Mouse (Mus musculus): ENCODE measurements around the gene Exo5. TPM values are rescaled to one million over a fixed set of nuclear protein-coding genes. Genes with fewer than 3 reads are reported as not detected.

Gene Exo5
- polyA plus RNA-seq, 1 experiment from 2014 or later, result 25.6 TPM

DNA sequence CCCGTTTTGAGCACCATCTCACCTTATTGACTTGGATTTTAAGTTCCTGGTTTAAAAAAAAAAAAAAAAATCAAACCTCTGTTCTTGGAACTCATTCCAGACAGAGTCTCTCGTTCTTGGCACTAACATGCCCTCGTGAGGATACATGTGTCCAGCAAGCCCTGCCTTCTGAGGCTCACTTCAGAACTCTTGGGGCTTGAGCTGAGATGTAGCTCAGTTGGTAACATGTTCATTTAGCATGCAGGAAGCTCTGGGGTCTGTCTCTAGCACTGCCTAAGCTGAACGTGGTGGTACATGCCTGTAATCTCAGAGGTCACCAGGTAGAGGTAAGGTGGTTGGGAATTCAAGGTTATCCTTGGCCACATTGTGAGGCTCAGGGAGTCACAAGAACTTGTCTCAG is 38.7 kb downstream of the Exo5 start:
- Histone ChIP-seq H3K9ac (no peak overlapping the region), H3K9me3 (no peaks in the 10 kb centered on the region), H3K4me2 (no peak overlapping the region), H3K27me3 (replicated peaks) (no peaks in the 10 kb centered on the region), H3K4me1 (peaks cover under 1% of the 10 kb centered on the region; the same call in 1 of the 2 replicates), H3K4me3 (replicated peaks) (no peak overlapping the region), H3K36me3 (no peaks in the 10 kb centered on the region), H3K27ac (no peak overlapping the region)
- 28% methylated on average over 4 of the region's 4 CpGs for WGBS
- ATAC-seq (ENCODE audit: insufficient read depth, low FRiP score, low read depth), result no peak

DNA sequence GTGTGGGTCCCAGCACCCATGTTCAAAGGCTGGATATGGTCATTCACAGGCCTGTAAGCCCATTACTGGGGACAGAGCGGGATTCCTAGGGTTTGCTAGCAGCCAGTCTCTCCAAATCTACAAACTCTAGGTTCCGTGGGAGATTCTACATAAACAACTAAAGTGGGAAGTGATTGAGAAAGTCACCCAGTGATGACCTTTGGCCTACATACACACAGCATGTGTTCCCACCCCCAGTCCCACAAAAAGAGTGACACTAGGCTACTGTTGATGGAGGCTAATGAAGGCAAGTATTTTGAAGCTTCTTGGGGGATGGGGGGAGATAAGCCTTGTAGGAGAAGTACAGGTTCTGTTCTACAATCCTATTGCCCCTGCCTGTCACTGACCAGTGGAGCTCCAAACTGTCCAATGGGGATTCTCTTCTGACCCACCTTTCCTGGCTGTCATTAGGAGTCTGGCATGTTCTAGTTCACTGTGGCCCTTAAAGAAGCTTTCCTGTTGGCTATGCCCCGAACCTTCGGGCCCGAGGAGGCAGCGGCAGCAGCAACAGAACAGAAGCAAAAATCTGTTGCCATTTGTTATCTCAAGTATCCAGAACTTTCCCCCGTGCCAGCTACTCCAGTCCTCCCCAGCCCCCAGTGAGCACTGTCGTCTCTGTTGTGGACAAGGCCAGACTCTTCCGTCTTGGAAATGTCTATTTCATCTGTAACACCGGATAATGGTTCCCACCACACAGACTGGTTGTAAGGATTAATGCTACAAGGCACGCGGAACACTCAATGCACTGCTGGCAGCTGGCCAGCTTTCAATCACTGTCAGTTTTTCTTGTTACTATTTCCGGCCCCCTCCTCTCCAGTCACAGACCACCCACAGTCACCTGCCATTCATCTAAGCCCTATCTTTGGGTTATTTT is 39.4 kb downstream of the Exo5 start:
- H3K27me3 ChIP-seq (replicated peaks), result no peaks in the 10 kb centered on the region
- no peak for ATAC-seq (ENCODE audit: insufficient read depth, low FRiP score, low read depth)
- no peaks in the 10 kb centered on the region for H3K36me3 ChIP-seq
- no peak overlapping the region for H3K9ac ChIP-seq
- no peak overlapping the region for H3K4me3 ChIP-seq (replicated peaks)
- 29% methylated on average over 13 of the region's 13 CpGs for WGBS
- no peak overlapping the region for H3K27ac ChIP-seq
- peaks cover 4% of the 10 kb centered on the region; the same call in 1 of the 2 replicates for H3K4me1 ChIP-seq
- H3K9me3 ChIP-seq, result no peaks in the 10 kb centered on the region
- no peak overlapping the region for H3K4me2 ChIP-seq

DNA sequence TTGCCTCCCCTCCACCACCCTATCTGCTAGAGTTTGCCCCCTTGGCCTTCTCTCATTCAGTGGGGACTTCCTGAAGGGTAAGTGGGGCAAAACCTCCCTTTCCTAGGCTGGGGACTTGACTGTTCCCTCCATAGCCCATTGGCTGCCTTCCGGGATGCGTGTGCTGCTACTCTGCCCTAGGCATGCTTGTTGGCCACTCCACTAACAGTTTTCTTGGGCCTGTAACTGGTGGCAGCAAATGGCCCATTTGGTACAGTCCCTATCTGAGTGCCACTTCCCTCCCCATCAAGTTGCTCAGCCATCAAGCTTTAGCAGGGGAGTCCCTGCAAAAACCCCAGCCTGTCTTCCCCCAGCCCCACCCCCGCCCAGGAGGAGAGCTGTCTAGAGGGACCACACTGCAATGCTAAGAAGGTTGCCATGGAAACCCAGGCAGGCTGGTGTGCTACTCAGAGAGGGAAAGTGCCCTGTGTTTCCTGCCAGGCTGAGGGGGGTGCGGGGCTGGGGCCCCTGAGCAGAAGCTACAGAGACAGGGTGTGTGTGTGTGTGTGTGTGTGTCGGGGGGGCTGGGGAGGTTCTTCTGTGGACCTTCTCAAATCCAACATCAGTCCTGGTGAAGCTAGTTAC is 42.7 kb downstream of the Exo5 start:
- 50% methylated on average over 5 of the region's 5 CpGs for WGBS
- no peak for ATAC-seq (ENCODE audit: insufficient read depth, low FRiP score, low read depth)
- no peak overlapping the region for H3K4me2 ChIP-seq
- no peak overlapping the region for H3K27ac ChIP-seq
- H3K36me3 ChIP-seq, result no peaks in the 10 kb centered on the region
- no peaks in the 10 kb centered on the region for H3K9me3 ChIP-seq
- H3K9ac ChIP-seq, result no peak overlapping the region
- H3K4me1 ChIP-seq, result peaks cover 4% of the 10 kb centered on the region; the same call in 1 of the 2 replicates
- no peaks in the 10 kb centered on the region for H3K27me3 ChIP-seq (replicated peaks)
- no peak overlapping the region for H3K4me3 ChIP-seq (replicated peaks)

DNA sequence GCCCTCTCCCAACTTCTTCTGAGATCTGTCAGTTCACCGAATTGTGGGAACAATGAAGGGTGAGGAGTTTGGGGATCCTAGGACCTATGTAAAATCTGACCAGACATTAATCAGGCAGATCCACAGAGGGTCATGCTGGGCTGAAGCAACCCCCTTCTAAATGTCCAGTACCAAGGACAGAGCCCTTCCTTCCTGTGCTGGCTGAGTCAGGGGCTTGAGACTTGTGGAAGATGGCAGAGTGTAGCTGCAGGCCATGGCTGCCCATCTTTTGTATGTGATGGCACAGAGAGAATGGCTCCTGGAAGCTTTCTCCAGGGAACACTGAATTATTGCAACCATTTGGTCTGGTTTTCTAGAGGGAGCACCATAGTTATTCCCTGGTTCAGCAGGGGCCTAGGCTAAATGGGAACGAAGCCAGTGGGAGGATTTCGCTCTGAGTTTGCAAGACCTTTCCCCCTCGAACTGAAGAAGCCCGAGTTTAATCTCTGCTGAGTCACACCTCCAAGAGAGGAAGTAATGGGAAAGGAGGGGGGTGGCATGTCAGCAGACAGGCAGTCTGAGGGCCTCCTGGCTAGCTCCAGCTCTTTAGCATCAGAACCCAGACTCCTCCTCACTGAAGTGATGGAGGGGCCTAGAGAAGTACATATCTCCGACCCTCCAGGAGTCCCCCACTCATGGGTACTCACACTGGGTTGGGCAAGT is 43.9 kb downstream of the Exo5 start:
- Histone ChIP-seq H3K27me3 (replicated peaks) (no peaks in the 10 kb centered on the region), H3K4me2 (no peak overlapping the region)
- 53% methylated on average over 6 of the region's 6 CpGs for WGBS

DNA sequence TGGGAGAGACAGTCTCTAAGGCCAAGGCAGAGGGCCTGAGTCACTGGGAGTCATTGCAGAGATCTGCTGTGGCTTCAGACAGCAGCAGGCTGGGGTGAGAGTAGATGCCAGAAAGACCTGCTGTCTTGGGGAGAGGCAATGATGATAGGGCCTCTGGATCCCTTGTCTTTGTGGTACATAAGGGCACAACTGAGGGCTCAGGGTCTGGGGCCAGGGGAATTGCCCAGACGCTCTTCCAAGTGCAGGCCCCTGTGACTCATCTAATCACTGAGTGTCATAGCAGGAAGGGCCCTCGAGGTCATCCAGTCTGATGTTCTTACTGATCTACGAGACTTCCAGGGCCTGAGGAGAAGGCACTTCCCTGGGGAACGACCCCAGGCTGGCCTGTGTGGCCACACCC is 45.4 kb downstream of the Exo5 start:
- Histone ChIP-seq H3K4me1 (0 out of 2 replicates have a peak, but pooled peaks cover 4% of the 10 kb centered on the region), H3K4me2 (no peak overlapping the region), H3K27ac (no peak overlapping the region), H3K4me3 (replicated peaks) (no peak overlapping the region), H3K9me3 (no peaks in the 10 kb centered on the region), H3K36me3 (no peaks in the 10 kb centered on the region), H3K9ac (no peak overlapping the region), H3K27me3 (replicated peaks) (no peaks in the 10 kb centered on the region)
- WGBS, result 27% methylated on average over 4 of the region's 4 CpGs
- no peak for ATAC-seq (ENCODE audit: insufficient read depth, low FRiP score, low read depth)

More for the DNA sequence above, 43.9 kb downstream of the Exo5 start:
- Histone ChIP-seq H3K4me1 (peaks cover 4% of the 10 kb centered on the region; the same call in 1 of the 2 replicates), H3K9ac (no peak overlapping the region), H3K27ac (no peak overlapping the region), H3K9me3 (no peaks in the 10 kb centered on the region), H3K4me3 (replicated peaks) (no peak overlapping the region), H3K36me3 (no peaks in the 10 kb centered on the region)
- no peak for ATAC-seq (ENCODE audit: insufficient read depth, low FRiP score, low read depth)

DNA sequence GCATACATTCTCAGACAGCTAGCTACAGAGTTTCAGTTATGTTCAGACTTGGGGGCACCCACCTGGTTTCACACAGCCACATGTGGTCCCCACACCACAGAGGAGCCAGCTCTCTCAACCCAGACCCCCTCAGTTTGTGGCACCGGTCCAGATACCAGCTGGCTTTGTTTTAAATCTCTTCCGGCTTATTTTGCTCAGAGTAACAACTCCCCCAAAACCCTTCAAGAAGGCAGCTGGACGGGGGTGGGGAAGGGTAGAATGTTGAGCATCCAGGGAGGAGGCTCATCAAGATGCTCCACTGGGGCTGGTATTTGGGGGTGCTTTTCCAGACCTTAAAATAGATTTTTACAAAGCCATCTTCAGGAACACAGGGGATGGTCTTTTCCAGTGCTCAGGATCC is 46.1 kb downstream of the Exo5 start:
- WGBS, result 62% methylated on average over 3 of the region's 3 CpGs
- ATAC-seq (ENCODE audit: insufficient read depth, low FRiP score, low read depth), result no peak
- Histone ChIP-seq H3K4me3 (replicated peaks) (no peak overlapping the region), H3K27ac (no peak overlapping the region), H3K27me3 (replicated peaks) (no peaks in the 10 kb centered on the region), H3K9ac (no peak overlapping the region), H3K4me1 (0 out of 2 replicates have a peak, but pooled peaks cover 4% of the 10 kb centered on the region), H3K9me3 (no peaks in the 10 kb centered on the region), H3K36me3 (no peaks in the 10 kb centered on the region), H3K4me2 (no peak overlapping the region)

DNA sequence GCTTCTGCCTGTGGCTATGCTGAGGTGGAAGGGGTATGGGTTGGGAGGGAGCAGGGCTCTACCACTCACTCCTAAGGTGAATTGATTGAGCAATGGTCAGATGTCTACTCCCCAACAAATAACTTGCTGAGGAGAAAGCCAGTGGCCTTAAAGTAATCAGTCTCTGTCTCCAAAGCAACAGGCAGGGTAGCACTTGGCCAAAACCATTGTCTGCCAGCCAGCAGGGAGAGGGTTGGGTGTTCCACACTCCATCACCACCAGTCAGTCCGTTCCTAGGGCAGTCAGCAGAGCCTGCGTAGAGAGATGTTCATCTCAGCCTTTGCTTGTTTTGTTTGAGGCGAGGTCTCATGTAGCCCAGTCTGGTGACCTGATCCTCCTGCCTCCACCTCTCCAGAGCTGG is 48.9 kb downstream of the Exo5 start:
- Histone ChIP-seq H3K4me2 (no peak overlapping the region), H3K4me3 (replicated peaks) (no peak overlapping the region), H3K27me3 (replicated peaks) (no peaks in the 10 kb centered on the region), H3K4me1 (0 out of 2 replicates have a peak, but pooled peaks cover 2% of the 10 kb centered on the region), H3K36me3 (no peaks in the 10 kb centered on the region), H3K27ac (no peak overlapping the region), H3K9me3 (no peaks in the 10 kb centered on the region), H3K9ac (no peak overlapping the region)
- 50% methylated on average over 3 of the region's 3 CpGs for WGBS
- no peak for ATAC-seq (ENCODE audit: insufficient read depth, low FRiP score, low read depth)

Small RNA genes lying within 50 kb of the gene (microRNA-seq; reads per million reads assigned to microRNA genes)
- not detected for gene Mir7015

Other genes starting within 250 kb of the Exo5 start
- 2.6 and 2.9 TPM in 2 replicates for gene Kcnq4, start 176.4 kb downstream of the Exo5 start, polyA plus RNA-seq (2015; fragmentation: Nextera tagmentation; extraction: Ambion mirVana)
- 76.4 and 88.0 TPM in 2 replicates for gene Nfyc, start 93.4 kb downstream of the Exo5 start, polyA plus RNA-seq (2015; fragmentation: Nextera tagmentation; extraction: Ambion mirVana)
- 1.3 and 1.5 TPM in 2 replicates for gene Rims3, start 70.2 kb downstream of the Exo5 start, polyA plus RNA-seq (2015; fragmentation: Nextera tagmentation; extraction: Ambion mirVana)
- gene Zfp69, start 26.7 kb upstream of the Exo5 start, polyA plus RNA-seq (2015; fragmentation: Nextera tagmentation; extraction: Ambion mirVana), result 6.4 and 8.2 TPM in 2 replicates
- gene Smap2, start 92.2 kb upstream of the Exo5 start, polyA plus RNA-seq (2015; fragmentation: Nextera tagmentation; extraction: Ambion mirVana), result 14.2 TPM in 2 replicates
- gene Col9a2, start 114.4 kb upstream of the Exo5 start, polyA plus RNA-seq (2015; fragmentation: Nextera tagmentation; extraction: Ambion mirVana), result 16.0 and 19.9 TPM in 2 replicates
- 35.5 and 39.0 TPM in 2 replicates for gene Zmpste24, start 173.2 kb upstream of the Exo5 start, polyA plus RNA-seq (2015; fragmentation: Nextera tagmentation; extraction: Ambion mirVana)
- not detected in 2 replicates for gene Tmco2, start 184.2 kb upstream of the Exo5 start, polyA plus RNA-seq (2015; fragmentation: Nextera tagmentation; extraction: Ambion mirVana)

Measured in stomach, embryonic 15.5 days (tissue).